Mouse (Mus musculus) thymus, adult 18-20 months (tissue): ENCODE measurements around the gene Map1b.

Source experiments
- DNase-seq, 2 experiments: peaks; one replicate each; pipeline ENCODE4 v3.0.0; 2022; ENCODE audit warnings: mixed read lengths in 2 of 2

Map1b gene

DNA sequence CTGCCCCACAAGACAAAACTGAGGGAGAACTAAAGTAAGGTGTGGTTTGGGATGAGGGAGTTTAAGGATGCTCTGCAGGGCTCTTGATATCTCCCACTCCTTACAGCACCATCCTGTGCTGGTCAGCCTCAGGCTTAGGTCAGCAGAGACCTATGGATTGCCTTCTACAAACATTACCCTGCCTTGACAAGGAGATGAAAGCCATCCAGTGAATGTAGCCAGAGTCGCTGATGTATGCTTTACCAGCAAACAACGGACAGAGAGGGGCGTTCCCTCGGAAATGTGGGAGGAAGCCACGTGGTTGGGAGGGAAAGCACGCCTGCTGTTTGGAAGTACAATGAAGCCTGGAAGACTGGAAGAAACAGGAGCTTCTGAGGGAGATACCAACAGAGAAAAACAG lies 71.5 kb downstream of the Map1b start:
- DNase-seq: no peak

DNA sequence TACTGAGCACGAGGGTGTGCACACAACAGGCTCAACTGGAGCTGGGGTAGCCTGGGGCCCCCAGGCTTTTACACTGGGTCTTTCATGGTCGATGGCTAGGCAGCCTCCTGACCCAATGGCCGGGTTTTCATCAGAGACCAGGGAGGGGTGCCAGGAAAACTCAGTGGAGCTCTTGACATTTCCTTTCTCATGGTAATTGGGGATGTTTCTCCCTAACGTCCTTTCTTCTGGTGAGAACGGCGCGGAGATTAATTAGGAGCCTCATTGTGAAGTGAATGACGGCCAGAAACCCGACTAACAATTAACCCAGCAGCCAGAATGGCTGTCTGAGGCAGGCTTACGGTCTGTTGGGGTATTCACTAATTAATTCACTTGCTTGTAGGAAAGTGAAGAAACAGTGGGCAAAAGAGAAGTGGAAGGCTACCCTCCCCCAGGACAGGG lies 71.9 kb downstream of the Map1b start:
- no peak for DNase-seq

- no peak for DNase-seq
Measured at GRCm38 (mm10) chr13:99443484-99444175, 72.7 kb downstream of the Map1b start.

DNA sequence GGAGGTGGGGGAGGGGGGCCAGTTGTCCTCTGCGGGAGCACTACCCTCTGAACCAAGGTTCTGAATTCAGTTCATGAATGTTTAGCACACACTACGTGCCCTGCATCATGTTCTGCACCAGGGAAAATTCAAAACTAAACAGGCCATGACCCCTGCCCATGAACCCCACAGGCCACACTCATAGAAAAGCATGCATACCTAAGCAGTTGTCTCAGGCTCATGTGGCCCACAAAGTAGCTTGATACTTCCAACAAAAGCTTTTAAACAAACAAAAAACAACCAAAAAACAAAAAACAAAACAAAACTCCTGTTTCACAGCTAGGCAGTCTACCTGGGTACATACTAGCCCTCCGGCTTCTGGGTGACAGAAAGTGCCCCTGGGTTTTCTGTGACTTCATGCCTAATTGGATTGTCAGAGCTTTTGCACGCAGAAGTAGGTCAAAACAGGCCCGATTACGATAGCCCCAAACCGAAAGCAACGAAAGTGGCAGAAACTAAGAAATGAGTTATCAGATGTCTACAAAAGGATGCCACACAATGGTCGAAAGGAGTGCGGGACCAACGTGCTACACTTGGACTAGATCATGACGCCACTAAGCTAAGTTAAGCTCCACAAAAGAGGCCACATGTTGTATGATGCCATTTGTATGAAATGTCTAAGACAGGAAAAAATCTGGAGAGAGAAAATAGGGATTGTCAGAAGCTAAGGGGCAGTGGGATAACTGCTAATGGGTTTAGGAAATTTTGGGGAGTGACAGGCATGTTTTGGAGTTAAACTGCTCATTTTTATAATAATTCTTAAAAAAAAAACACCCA lies 73.7 kb downstream of the Map1b start:
- no peak for DNase-seq

DNA sequence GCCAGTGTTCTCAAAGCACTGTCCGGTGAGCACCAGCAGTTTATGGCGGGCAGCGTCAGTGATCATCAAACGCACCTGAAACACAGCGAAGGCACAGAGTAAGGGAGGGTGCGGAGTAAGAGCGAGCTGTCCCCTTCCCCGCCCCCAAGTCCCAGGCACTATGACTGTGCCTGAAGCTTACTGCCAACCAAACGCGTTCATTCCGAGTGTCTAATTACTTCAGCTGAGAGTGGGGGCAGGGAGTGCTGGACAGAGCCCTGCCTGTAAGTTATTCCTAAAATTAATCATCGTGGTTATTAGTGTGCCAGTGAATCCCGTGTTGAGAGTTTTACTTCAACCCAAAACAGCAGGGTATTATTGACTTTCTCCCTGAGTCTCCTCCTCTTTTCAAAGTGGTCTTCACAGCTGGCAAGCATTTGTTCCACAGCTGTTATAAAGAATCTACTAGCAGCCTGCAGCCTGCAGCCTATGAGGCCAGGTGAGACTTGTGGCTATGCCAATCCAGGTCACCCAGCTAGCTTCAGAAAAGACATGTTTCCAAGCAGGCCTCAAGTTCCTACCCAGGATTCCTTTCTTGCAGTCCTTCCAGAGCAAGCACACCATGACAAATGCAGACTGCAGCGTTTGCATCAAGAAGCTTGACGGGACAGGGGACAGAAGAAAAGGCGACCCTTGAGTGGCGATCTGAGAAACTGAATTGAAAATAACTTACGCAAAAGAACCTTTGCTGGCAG lies 74.5 kb downstream of the Map1b start:
- no peak for DNase-seq

GRCm38 (mm10) chr13:99440228-99440627 lies 76.1 kb downstream of the Map1b start:
- no peak for DNase-seq

DNA sequence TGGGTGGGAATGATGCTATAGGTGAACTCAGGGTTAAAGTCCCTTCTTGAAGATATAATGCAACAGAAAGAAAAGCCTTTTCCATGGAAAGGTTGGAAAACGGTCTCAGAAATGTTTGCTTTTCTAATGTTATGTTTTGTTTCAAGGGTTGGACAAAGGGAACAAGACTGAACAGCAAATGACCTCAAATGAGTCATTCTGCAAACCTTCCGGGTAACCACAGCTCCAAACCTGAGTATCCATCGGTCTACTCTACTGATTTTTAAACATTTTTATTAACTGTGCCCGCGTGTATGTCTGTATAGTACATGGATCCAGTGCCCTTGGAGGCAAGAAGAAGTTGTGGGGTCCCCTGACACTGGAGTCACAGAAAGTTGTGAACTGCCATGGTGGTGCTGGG lies 77.0 kb downstream of the Map1b start:
- no peak for DNase-seq

- DNase-seq: no peak
Measured at GRCm38 (mm10) chr13:99437051-99437450, 79.3 kb downstream of the Map1b start.

GRCm38 (mm10) chr13:99434494-99434893 lies 81.8 kb downstream of the Map1b start:
- DNase-seq: no peak

DNA sequence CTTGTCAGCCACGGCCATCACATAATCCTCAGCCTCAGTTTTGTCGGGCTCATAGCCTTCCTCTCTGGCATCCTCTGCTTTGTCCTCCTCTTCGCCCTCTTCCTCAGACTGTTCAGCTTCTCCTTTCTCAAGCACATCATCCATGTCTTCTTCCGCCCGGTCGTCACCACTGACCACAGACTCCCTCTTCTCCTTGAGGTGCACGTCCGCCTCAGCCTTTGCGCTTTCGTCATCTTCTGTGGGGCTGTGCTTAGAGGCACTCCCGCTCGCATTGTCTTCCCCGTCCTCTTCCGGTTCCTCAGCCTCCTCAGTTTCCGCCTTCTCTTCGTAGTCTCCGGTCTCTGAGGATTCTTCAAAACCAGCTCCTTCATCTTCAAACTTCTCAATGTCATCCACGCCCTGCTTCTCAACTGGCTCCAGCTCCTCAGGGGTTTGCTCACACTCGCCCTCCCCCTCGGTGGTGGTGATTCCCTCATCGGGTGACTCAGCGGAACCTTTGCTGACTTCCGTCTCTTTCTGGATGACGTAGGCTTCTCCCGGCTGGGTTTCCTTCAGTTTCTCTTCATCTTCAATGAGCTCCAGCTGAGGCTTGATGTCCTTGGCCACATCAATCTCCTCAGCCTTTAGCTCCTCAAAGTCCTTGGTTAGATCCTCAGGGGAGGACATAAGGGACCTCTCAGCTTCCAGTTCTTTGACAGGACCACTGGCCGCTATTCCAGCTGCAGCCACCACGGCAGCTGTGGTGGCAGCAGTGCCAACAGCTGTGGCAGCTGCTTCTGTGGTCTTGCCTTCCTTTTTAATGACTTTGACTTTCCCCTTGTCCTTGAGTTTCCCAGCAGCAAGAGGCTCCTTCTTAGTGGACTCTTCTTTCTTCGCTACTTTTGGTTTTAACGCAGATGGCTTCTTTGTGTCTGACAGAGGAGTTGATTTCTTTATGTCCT lies 83.0 kb downstream of the Map1b start:
- no peak for DNase-seq

DNA sequence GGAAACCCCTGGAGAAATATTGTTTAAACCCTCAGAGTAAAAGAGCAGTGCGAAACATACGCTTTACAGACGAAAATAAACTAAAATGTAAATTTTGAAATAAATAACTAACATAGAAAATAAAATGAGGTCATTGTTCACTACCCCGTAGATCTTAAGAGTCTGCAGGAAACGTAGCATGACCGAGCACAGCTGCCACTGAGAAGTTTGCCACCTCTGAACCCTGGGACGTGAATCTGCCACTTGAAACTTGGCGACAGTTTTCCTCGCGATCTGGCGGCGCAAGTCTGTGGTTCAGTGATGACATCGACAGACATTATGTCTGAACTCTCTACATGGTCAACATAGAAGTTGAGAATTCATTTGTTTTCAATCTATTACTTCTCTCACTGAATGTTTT lies 92.8 kb downstream of the Map1b start:
- DNase-seq: no peak

- DNase-seq: no peak
Measured at GRCm38 (mm10) chr13:99416601-99417000, 99.7 kb downstream of the Map1b start.

DNA sequence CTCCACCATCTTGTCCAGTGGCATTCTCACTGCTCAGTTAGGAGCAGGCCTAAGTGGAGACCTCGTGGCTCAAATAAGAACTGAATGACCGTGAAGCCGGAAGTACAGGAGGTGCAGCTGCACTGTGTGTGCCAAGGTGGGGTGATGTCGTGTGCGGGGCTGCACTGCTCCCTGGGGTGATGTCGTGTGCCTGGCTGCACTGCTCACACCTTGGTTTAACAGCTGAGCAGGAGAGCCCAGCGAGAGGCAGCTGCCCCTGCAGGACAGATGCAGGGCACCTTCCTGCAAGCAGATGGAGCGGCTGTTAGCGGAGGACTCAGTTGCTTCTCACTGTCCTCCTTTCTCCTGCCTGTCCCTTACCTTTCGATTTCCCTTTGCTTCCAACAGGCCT lies 102.0 kb downstream of the Map1b start:
- no peak for DNase-seq

GRCm38 (mm10) chr13:99413481-99414351 lies 102.6 kb downstream of the Map1b start:
- no peak for DNase-seq

DNA sequence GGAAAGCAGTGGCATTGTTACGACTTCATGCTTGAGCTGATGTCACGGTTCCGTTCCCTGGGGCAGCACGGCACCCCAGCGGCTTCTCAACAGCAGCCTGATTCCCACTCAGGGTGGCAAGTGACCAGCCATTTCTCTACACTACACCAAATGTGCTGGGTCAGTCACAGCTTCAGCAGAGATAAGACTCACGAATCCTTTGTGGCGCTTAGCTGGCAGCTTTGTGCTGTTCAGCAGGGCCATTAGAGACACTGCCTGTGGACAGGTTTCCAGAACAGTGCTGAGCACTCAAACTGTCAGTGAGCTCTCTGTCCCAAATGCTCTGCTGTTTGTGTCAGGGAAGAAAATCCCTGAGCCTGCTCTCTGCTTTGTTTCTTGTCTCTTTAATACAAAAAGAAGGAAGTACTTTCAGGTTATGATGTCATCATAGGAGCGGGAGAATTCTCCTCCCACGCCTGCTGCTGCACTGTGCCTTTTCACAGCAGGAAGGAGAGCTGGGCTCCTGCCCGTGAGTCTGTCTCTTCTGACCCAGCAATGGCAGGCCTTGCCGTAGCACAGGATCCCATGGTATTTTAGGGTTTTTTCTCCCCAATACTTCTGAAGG lies 103.8 kb downstream of the Map1b start:
- DNase-seq: no peak

DNA sequence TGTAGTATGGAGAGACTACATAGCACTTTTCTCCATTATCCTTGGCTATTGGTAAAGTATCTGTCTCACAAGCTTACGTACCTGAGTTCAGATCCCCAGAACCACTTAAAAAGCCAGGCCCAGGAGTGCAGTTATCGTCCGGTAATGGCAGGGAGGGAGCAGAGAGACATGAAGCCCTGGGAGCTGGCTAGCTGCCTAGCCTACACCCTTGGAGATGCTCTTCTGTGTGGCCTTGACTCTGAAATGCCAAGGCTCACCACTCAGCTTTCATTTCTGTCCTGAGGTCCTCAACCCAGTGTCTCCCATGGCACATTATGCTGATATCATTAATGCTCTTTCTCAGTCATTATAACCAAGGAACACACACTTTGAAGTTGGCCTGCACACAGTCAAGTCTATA lies 104.6 kb downstream of the Map1b start:
- DNase-seq: no peak

- peak in 1 of 2 experiments; percentile 11 for DNase-seq
Measured at GRCm38 (mm10) chr13:99410611-99411515, 105.5 kb downstream of the Map1b start.

DNA sequence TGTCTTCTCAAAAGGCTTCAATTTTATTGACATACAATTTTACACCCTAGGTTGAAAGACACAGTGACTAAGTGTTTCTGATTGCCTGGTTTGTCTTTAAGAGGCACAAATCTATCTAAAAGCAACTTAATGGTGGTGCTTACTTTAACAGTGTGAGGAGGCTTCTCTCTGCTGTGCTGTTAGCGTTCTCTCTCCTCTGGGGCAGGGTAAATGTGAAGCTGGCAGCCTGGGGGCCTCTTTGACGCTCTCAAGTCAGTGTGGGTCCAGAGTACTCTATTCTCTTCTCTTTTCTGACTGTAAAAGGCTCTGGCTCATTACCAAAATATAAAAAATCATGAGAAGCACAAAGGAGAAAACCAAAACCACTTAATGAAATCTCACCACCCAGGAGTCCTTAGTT lies 107.1 kb downstream of the Map1b start:
- no peak for DNase-seq

DNA sequence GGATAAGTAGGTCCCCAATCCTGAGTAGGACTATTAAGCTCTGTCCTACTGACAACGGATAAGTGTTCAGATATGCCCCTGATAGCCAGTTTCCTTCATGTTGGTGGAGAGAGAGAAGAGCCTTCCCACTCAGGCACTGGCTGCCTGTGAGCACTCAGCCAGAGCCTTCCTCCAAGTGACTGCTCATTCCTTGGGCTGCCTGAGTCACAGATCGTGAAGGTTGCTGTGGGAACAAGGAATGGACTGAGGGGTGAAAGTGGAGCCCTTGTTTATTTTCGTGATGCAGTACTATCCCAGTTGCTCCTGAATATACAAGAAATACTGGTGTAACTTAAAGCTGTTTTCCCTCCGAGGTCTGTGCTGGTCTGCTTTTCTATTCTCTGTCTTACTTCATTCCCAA lies 117.0 kb downstream of the Map1b start:
- no peak for DNase-seq

GRCm38 (mm10) chr13:99398149-99398701 lies 118.1 kb downstream of the Map1b start:
- no peak for DNase-seq
